Mouse (Mus musculus) kidney, postnatal 0 days (tissue): ENCODE measurements around the gene Arnt. TPM values are rescaled to one million over a fixed set of nuclear protein-coding genes. Genes with fewer than 3 reads are reported as not detected.
A peak's percentile ranks its signal among the peaks of the same experiment; 100 is the strongest.

Experiments
- ATAC-seq: fragments of 200-750 bp; cut with Nextera tagmentation; replicated peaks from 2 replicates; pipeline ENCODE4 v1.8.0; 2017; ENCODE audit warnings: low read depth, moderate number of reproducible peaks, moderate TSS enrichment, moderate library complexity; ENCODE audit not compliant: low FRiP score
- DNase-seq: peaks from one replicate; pipeline ENCODE4 v3.0.0-alpha.2; 2016; ENCODE audit warnings: low spot score
- H3K27ac ChIP-seq: fragments of 300-500 bp; sonication (generic); 2 replicates; pipeline ENCODE4 v1.5.1; 2014; ENCODE audit warnings: mild to moderate bottlenecking
- H3K27me3 ChIP-seq: fragments of 300-500 bp; sonication (generic); 2 replicates; pipeline ENCODE4 v1.6.1; 2014; ENCODE audit warnings: low read length, mixed read lengths; ENCODE audit not compliant: insufficient read depth
- H3K36me3 ChIP-seq: fragments of 300-500 bp; sonication (generic); 2 replicates; pipeline ENCODE4 v1.6.1; 2014; ENCODE audit warnings: low read length, mixed read lengths; ENCODE audit not compliant: insufficient read depth
- H3K4me1 ChIP-seq: fragments of 300-500 bp; sonication (generic); replicated peaks from 2 replicates; pipeline ENCODE4 v1.6.1; 2014; ENCODE audit warnings: antibody characterized with exemption, low read length, mixed read lengths; ENCODE audit not compliant: insufficient read depth
- H3K4me2 ChIP-seq: fragments of 300-500 bp; sonication (generic); 2 replicates; pipeline ENCODE4 v1.6.1; 2014; ENCODE audit warnings: mild to moderate bottlenecking, low read length, moderate library complexity, mixed read lengths
- H3K4me3 ChIP-seq: fragments of 300-500 bp; sonication (generic); replicated peaks from 2 replicates; pipeline ENCODE4 v1.5.1; 2014; ENCODE audit warnings: low read depth, low read length
- H3K9ac ChIP-seq: fragments of 300-500 bp; sonication (generic); 2 replicates; pipeline ENCODE4 v1.6.1; 2014; ENCODE audit warnings: low read depth, low read length
- H3K9me3 ChIP-seq: fragments of 300-500 bp; sonication (generic); replicated peaks from 2 replicates; pipeline ENCODE4 v1.6.1; 2016; ENCODE audit warnings: low read length, inconsistent platforms, mixed read lengths
- CTCF ChIP-seq: IDR thresholded peaks from 2 replicates; pipeline ENCODE4 v1.5.1; 2016; ENCODE audit warnings: antibody characterized with exemption, low read depth, mild to moderate bottlenecking, moderate library complexity
- WGBS: fragments of 180-500 bp; shearing (Covaris S2); extraction: QIAGEN DNeasy Blood & Tissue Kit; methylation state at CpG from one replicate; pipeline ENCODE4 v1.1.7; 2014; 5-methylcytosine and 5-hydroxymethylcytosine counted together
- polyA plus RNA-seq: library from polyadenylated mRNA; unstranded; fragments of >200 nt; fragmentation: Nextera tagmentation; extraction: Ambion mirVana; gene quantifications from 2 replicates; pipeline ENCODE4 v1.2.1, GENCODE M21; 2015

Gene Arnt
- polyA plus RNA-seq, 1 experiment from 2014 or later: 21.6 TPM

- no peak for DNase-seq
- no peak for TF ChIP-seq CTCF
- no peak overlapping the region for H3K4me3 ChIP-seq
- no peak overlapping the region for H3K27ac ChIP-seq
- ATAC-seq: no peak
- 74% methylated on average over 4 of the region's 4 CpGs for WGBS
- H3K9ac ChIP-seq: no peak overlapping the region
- 0 out of 2 replicates have a peak, but pooled peaks cover 6% of the 10 kb centered on the region for H3K36me3 ChIP-seq
- H3K4me2 ChIP-seq: no peak overlapping the region
- no peaks in the 10 kb centered on the region for H3K4me1 ChIP-seq
- no peaks in the 10 kb centered on the region for H3K9me3 ChIP-seq
- H3K27me3 ChIP-seq: no peaks in the 10 kb centered on the region
Measured at GRCm38 (mm10) chr3:95445311-95445710, 11.1 kb downstream of the Arnt start.

GRCm38 (mm10) chr3:95450408-95450807, 16.2 kb downstream of the Arnt start:
- Histone ChIP-seq H3K9ac (no peak overlapping the region), H3K4me2 (no peak overlapping the region), H3K4me1 (no peaks in the 10 kb centered on the region), H3K4me3 (no peak overlapping the region), H3K36me3 (peaks cover 24% of the 10 kb centered on the region; the same call in 1 of the 2 replicates), H3K27me3 (no peaks in the 10 kb centered on the region), H3K27ac (no peak overlapping the region), H3K9me3 (no peaks in the 10 kb centered on the region)
- peak; percentile 80 for DNase-seq
- peak; percentile 87 for TF ChIP-seq CTCF
- WGBS: 44% methylated on average over 1 of the region's 1 CpGs
- ATAC-seq: no peak

- no peak for TF ChIP-seq CTCF
- Histone ChIP-seq H3K27me3 (no peaks in the 10 kb centered on the region), H3K9me3 (no peaks in the 10 kb centered on the region), H3K4me3 (no peak overlapping the region), H3K36me3 (peaks cover 24% of the 10 kb centered on the region; the same call in 1 of the 2 replicates), H3K4me2 (no peak overlapping the region), H3K4me1 (no peaks in the 10 kb centered on the region), H3K9ac (no peak overlapping the region), H3K27ac (no peak overlapping the region)
- 91% methylated on average over 3 of the region's 3 CpGs for WGBS
- no peak for ATAC-seq
- DNase-seq: no peak
Measured at GRCm38 (mm10) chr3:95450915-95451314, 16.7 kb downstream of the Arnt start.

GRCm38 (mm10) chr3:95456367-95456766, 22.2 kb downstream of the Arnt start:
- 98% methylated on average over 5 of the region's 5 CpGs for WGBS

GRCm38 (mm10) chr3:95457758-95458157, 23.6 kb downstream of the Arnt start:
- H3K4me1 ChIP-seq: no peaks in the 10 kb centered on the region
- no peak overlapping the region for H3K4me2 ChIP-seq
- H3K9ac ChIP-seq: no peak overlapping the region
- TF ChIP-seq CTCF: no peak
- H3K4me3 ChIP-seq: no peak overlapping the region
- DNase-seq (peak; percentile 44), ATAC-seq (no peak)
- no peaks in the 10 kb centered on the region for H3K9me3 ChIP-seq
- WGBS: 76% methylated on average over 3 of the region's 3 CpGs
- H3K36me3 ChIP-seq: peaks cover 8% of the 10 kb centered on the region; the same call in 1 of the 2 replicates
- no peaks in the 10 kb centered on the region for H3K27me3 ChIP-seq
- H3K27ac ChIP-seq: 0 out of 2 replicates have a peak overlapping the region, but pooled peaks have one; percentile 42

More at GRCm38 (mm10) chr3:95456367-95456766, 22.2 kb downstream of the Arnt start:
- H3K4me3 ChIP-seq: no peak overlapping the region
- DNase-seq (no peak), ATAC-seq (no peak)
- TF ChIP-seq CTCF: no peak
- no peak overlapping the region for H3K4me2 ChIP-seq
- no peaks in the 10 kb centered on the region for H3K4me1 ChIP-seq
- H3K27ac ChIP-seq: no peak overlapping the region
- H3K9me3 ChIP-seq: no peaks in the 10 kb centered on the region
- H3K9ac ChIP-seq: no peak overlapping the region
- no peaks in the 10 kb centered on the region for H3K27me3 ChIP-seq
- H3K36me3 ChIP-seq: peaks cover 13% of the 10 kb centered on the region; the same call in 1 of the 2 replicates

GRCm38 (mm10) chr3:95459381-95459780, 25.2 kb downstream of the Arnt start:
- WGBS: 74% methylated on average over 1 of the region's 1 CpGs
- Histone ChIP-seq H3K27ac (no peak overlapping the region), H3K4me2 (no peak overlapping the region), H3K4me1 (no peaks in the 10 kb centered on the region), H3K36me3 (no peaks in the 10 kb centered on the region), H3K4me3 (no peak overlapping the region), H3K9ac (no peak overlapping the region), H3K27me3 (no peaks in the 10 kb centered on the region), H3K9me3 (no peaks in the 10 kb centered on the region)
- no peak for TF ChIP-seq CTCF
- ATAC-seq (no peak), DNase-seq (no peak)

- DNase-seq (no peak), ATAC-seq (no peak)
- Histone ChIP-seq H3K9ac (no peak overlapping the region), H3K36me3 (no peaks in the 10 kb centered on the region), H3K9me3 (no peaks in the 10 kb centered on the region), H3K4me2 (no peak overlapping the region), H3K4me3 (no peak overlapping the region), H3K27ac (no peak overlapping the region), H3K4me1 (no peaks in the 10 kb centered on the region), H3K27me3 (no peaks in the 10 kb centered on the region)
- no peak for TF ChIP-seq CTCF
Measured at GRCm38 (mm10) chr3:95463852-95464251, 29.7 kb downstream of the Arnt start.
